Mouse (Mus musculus): Measurements from ENCODE around the gene Rbm25. TPM values are rescaled to one million over a fixed set of nuclear protein-coding genes. Genes with fewer than 3 reads are reported as not detected.
A peak's percentile ranks its signal among the peaks of the same experiment; 100 is the strongest.

Gene Rbm25
- polyA plus RNA-seq, 1 experiment from 2014 or later: 305 TPM

DNA sequence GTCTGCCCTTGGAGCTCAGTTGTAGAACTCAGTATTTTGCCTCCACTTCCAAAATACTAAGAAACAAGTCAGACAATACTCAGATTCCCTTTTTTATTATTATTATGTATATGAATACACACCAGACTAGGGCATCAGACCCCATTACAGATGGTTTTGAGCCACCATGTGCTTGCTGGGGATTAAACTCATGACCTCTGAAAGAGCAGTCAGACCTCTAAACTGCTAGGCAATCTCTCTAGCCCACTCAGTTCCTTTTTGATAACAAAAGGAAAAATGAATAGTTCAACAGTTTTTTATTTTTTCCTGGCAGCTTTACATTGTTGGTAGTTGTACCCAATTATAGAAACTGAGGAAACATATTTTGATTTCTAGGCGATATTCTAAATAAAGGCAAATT lies 54.4 kb downstream of the Rbm25 start:
- Histone ChIP-seq H3K27me3 (no peaks in the 10 kb centered on the region), H3K9ac (no peak overlapping the region), H3K4me3 (no peak overlapping the region), H3K27ac (no peak overlapping the region), H3K9me3 (no peaks in the 10 kb centered on the region), H3K4me2 (replicated peaks) (no peak overlapping the region), H3K4me1 (peaks cover 11% of the 10 kb centered on the region), H3K36me3 (peaks cover 18% of the 10 kb centered on the region)
- WGBS: 92% methylated on average over 1 of the region's 1 CpGs
- no peak for ATAC-seq (ENCODE audit: insufficient number of reproducible peaks, insufficient read depth, low FRiP score, low TSS enrichment)

DNA sequence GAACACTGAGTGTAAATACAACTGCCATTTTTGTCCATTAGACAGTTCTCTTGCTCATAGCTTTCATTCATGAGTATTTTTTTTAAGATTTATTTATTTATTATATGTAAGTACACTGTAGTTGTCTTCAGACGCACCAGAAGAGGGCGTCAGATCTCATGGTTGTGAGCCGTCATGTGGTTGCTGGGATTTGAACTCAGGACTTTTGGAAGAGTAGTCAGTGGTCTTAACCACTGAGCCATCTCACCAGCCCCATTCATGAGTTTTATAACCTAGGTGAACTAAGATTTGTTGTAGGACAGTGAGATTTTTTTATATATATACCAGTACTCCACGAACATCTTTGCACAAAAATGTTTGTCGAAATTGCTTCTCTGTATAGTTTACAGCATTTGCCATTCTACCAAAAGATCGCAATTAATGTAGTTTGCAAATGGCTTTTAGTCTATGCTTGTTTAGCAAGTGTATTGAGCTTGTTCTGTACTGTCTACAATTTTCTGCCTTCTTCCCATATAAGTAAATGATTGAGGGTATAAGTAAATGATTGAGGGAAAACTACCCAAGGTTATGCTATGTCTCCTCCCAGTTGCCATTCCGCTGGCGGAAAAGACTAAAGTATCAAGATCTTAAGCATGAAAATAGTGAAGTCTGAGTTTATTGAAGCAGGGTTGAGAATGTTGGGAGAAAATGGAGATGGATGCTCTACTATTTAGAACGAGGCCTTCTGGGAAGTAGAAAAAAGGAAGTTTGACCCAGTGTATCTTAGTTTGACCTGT lies 55.7 kb downstream of the Rbm25 start:
- no peak overlapping the region for H3K9ac ChIP-seq
- H3K9me3 ChIP-seq: no peaks in the 10 kb centered on the region
- peaks cover 10% of the 10 kb centered on the region for H3K36me3 ChIP-seq
- H3K27ac ChIP-seq: no peak overlapping the region
- ATAC-seq (ENCODE audit: insufficient number of reproducible peaks, insufficient read depth, low FRiP score, low TSS enrichment): no peak
- no peak overlapping the region for H3K4me2 ChIP-seq (replicated peaks)
- H3K4me3 ChIP-seq: no peak overlapping the region
- 88% methylated on average over 9 of the region's 9 CpGs for WGBS
- no peaks in the 10 kb centered on the region for H3K27me3 ChIP-seq
- peaks cover 11% of the 10 kb centered on the region for H3K4me1 ChIP-seq

GRCm38 (mm10) chr12:83687934-83688315 lies 56.9 kb downstream of the Rbm25 start, which contains the start of gene Psen1:
TSS of gene Psen1 (plus strand) at chr12:83688152.
- no peaks in the 10 kb centered on the region for H3K27me3 ChIP-seq
- H3K9me3 ChIP-seq: no peaks in the 10 kb centered on the region
- peak within 1 kb of the TSS; percentile 70 for H3K4me3 ChIP-seq
- peak within 1 kb of the TSS; percentile 88 for H3K27ac ChIP-seq
- 0 out of 2 replicates have a peak, but pooled peaks cover 10% of the 10 kb centered on the region for H3K36me3 ChIP-seq
- peak; percentile 98 for ATAC-seq (ENCODE audit: insufficient number of reproducible peaks, insufficient read depth, low FRiP score, low TSS enrichment)
- peak within 1 kb of the TSS; percentile 77 for H3K4me2 ChIP-seq (replicated peaks)
- H3K9ac ChIP-seq: peak within 1 kb of the TSS; percentile 74
- WGBS: under 1% methylated on average over 38 of the region's 38 CpGs
- H3K4me1 ChIP-seq: peaks cover 11% of the 10 kb centered on the region

DNA sequence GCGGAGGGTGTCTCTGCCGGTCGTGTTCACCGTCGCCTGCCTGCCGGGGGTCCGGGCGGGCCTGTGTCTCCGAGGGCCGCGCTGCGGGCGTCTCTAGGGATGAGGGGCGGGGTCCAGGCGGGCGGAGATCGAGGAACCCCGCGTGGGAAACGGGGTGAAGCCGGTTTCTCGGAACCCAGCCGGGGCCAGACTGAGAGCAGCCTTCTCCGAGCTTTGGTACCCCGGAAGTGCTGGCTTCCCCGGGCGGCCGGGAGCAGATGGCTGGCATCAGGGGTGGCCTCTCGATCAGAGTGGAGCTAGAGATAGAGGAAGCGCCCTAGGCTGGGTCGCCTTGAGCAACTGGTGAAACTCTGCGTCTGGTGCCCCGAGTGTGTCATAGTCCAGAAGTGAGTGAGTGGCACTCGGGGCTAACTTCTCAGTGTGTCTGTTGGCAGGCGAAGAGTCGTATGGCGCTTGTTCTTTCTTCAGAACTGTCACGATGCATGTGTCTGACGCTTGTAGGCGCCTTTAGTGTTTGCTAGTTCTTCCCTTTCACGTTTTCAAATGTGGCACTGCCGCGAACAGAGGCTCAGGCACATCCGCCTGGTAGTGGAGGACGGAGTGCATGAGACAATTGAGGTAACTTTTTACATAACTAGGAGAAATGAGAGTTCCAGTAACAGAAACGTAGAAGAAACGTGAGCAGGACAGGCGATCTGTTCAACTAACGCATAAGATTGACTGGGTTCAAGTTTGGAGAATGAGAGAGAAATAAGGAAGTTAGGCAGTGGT lies 57.5 kb downstream of the Rbm25 start:
- Histone ChIP-seq H3K4me1 (peaks cover 11% of the 10 kb centered on the region), H3K9ac (peak overlapping the region; percentile 74), H3K4me2 (replicated peaks) (peak overlapping the region; percentile 77), H3K27me3 (no peaks in the 10 kb centered on the region), H3K4me3 (peak overlapping the region; percentile 70), H3K9me3 (no peaks in the 10 kb centered on the region), H3K36me3 (0 out of 2 replicates have a peak, but pooled peaks cover 9% of the 10 kb centered on the region), H3K27ac (peak overlapping the region; percentile 88)
- under 1% methylated on average over 49 of the region's 49 CpGs for WGBS
- ATAC-seq (ENCODE audit: insufficient number of reproducible peaks, insufficient read depth, low FRiP score, low TSS enrichment): peak; percentile 54

DNA sequence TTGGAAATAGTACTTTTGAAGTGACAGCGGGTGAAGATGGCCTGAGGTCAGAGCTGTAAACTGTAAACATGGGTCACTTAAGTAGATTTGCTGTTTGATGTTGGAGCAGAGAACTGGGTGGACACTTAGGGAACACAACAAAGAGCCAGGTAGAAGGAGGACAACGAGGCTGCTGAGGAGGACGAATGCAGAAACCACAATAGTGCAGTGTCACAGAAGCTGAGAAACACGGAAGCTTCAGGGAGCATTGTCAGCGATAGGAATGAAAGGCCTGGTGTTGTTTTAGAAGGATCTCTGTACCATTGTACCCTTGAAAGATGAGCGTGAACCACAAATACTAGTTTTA lies 58.0 kb downstream of the Rbm25 start:
- peak overlapping the region; percentile 77 for H3K4me2 ChIP-seq (replicated peaks)
- no peaks in the 10 kb centered on the region for H3K27me3 ChIP-seq
- no peak for ATAC-seq (ENCODE audit: insufficient number of reproducible peaks, insufficient read depth, low FRiP score, low TSS enrichment)
- H3K4me3 ChIP-seq: peak overlapping the region; percentile 70
- 0 out of 2 replicates have a peak, but pooled peaks cover 6% of the 10 kb centered on the region for H3K36me3 ChIP-seq
- H3K4me1 ChIP-seq: peaks cover 11% of the 10 kb centered on the region
- peak overlapping the region; percentile 74 for H3K9ac ChIP-seq
- H3K9me3 ChIP-seq: no peaks in the 10 kb centered on the region
- H3K27ac ChIP-seq: no peak overlapping the region; the same call in 1 of the 2 replicates
- 29% methylated on average over 6 of the region's 6 CpGs for WGBS

DNA sequence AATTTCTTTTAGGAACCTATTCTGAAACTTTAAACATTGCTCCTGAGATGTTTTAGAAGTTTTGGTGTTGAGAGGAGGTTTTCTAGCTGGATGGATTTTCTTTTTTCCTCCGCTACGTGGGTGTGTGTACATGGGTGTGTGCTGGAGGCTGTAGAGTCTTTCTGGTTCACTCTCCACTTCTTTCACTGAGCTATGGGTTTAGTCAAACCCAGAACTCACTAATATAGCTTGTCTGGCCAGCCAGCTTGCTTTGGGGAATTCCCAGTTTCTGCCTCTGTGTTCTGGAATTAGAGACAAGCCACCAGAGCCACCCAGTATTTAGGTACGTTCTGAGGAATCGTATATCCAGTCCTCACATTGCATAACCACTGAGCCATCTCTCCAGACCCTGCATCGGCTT lies 63.0 kb downstream of the Rbm25 start:
- 90% methylated on average over 5 of the region's 5 CpGs for WGBS
- ATAC-seq (ENCODE audit: insufficient number of reproducible peaks, insufficient read depth, low FRiP score, low TSS enrichment): no peak
- Histone ChIP-seq H3K4me3 (no peak overlapping the region), H3K9ac (no peak overlapping the region), H3K27me3 (no peaks in the 10 kb centered on the region), H3K4me2 (replicated peaks) (no peak overlapping the region), H3K36me3 (0 out of 2 replicates have a peak, but pooled peaks cover 6% of the 10 kb centered on the region), H3K27ac (no peak overlapping the region), H3K4me1 (peaks cover 10% of the 10 kb centered on the region), H3K9me3 (no peaks in the 10 kb centered on the region)

DNA sequence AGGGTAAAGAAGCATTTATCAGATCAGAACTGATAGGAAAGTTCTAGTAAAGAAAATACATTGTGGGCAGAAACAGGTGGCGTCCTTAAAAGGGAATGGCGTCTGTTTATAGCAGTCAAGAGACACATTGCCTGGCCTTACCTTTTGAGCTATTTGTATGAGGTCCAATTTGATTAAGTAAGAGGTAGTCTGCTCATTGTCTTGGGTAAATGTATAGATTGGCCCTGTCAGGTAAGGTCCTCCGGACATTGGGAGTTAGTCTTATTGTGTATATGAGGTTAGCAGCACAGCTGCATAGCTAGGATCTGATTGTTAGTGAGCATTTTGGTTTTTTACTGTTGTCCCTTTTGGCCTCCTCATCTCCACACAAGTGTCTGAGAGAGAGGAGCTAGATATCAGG lies 63.6 kb downstream of the Rbm25 start:
- Histone ChIP-seq H3K4me1 (peaks cover 3% of the 10 kb centered on the region; the same call in 1 of the 2 replicates), H3K27me3 (no peaks in the 10 kb centered on the region), H3K4me2 (replicated peaks) (no peak overlapping the region), H3K36me3 (0 out of 2 replicates have a peak, but pooled peaks cover 6% of the 10 kb centered on the region), H3K27ac (no peak overlapping the region), H3K9ac (no peak overlapping the region), H3K9me3 (no peaks in the 10 kb centered on the region), H3K4me3 (no peak overlapping the region)
- no peak for ATAC-seq (ENCODE audit: insufficient number of reproducible peaks, insufficient read depth, low FRiP score, low TSS enrichment)
- WGBS: 90% methylated on average over 3 of the region's 3 CpGs

DNA sequence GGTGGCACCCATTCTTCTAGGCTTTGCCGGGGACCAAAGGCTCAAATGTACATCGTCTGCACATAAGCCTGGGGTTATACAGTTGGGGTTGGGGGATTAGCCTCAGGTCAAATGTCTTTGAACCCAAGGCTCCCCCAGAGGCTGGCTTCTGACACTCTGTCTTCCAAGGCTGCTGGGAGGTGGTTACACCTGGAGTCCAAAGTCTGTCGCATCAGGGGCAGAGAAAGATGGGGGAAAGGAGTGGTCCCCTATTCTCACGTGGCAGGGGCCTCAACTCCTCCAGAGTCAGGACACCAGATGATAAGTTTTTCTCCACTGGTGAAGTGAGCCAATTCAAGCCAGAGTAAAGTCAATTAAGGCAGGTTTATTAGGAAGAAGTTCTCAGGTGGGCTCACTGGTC lies 67.6 kb downstream of the Rbm25 start:
- Histone ChIP-seq H3K36me3 (peaks cover 16% of the 10 kb centered on the region), H3K27me3 (no peaks in the 10 kb centered on the region)
- WGBS: 81% methylated on average over 4 of the region's 4 CpGs

DNA sequence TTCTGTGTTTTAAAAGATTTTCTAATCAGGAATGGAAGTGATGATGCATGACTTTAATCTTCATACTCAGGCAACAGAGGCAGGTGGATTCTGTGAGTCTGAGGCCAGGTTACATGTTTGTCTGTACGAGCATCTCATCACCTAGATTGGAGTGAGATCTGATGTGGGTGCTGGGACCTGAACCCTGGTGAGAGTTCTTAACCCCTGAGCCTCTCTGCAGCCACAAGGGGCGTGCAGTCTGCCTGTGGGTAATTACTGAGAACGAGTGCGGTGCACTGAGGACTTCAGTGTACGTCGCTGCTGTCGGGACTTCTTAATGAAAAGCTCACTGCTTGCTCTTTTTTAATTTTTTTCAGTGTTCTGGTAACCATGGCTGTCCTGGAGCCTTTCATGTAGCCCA lies 70.6 kb downstream of the Rbm25 start:
- no peaks in the 10 kb centered on the region for H3K4me1 ChIP-seq
- H3K4me3 ChIP-seq: no peak overlapping the region
- H3K9me3 ChIP-seq: no peaks in the 10 kb centered on the region
- H3K27me3 ChIP-seq: no peaks in the 10 kb centered on the region
- H3K36me3 ChIP-seq: peaks cover 23% of the 10 kb centered on the region
- WGBS: 86% methylated on average over 7 of the region's 7 CpGs
- H3K9ac ChIP-seq: no peak overlapping the region
- no peak overlapping the region for H3K27ac ChIP-seq
- no peak for ATAC-seq (ENCODE audit: insufficient number of reproducible peaks, insufficient read depth, low FRiP score, low TSS enrichment)
- H3K4me2 ChIP-seq (replicated peaks): no peak overlapping the region

More for the DNA sequence above, 67.6 kb downstream of the Rbm25 start:
- H3K9me3 ChIP-seq: no peaks in the 10 kb centered on the region
- ATAC-seq (ENCODE audit: insufficient number of reproducible peaks, insufficient read depth, low FRiP score, low TSS enrichment): no peak
- H3K27ac ChIP-seq: no peak overlapping the region
- H3K9ac ChIP-seq: no peak overlapping the region
- no peak overlapping the region for H3K4me3 ChIP-seq
- no peaks in the 10 kb centered on the region for H3K4me1 ChIP-seq
- no peak overlapping the region for H3K4me2 ChIP-seq (replicated peaks)

DNA sequence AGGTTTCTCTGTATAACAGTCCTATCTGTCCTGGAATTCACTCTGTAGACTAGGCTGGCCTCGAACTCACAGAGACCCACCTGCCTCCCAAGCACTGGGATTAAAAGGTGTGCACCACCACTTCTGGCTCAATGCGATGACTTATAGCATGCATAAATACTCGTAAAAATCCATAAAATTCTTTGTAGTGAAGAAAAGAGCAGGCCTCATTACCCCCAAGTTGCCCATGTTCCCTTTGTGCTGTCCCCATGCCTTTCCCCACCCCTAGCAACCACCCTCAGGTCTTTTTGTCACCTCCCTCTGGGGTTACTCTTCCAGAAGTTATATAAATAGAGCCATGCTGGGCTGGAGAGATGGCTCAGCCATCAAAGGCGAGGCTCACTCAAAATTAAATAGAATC lies 71.8 kb downstream of the Rbm25 start:
- H3K9ac ChIP-seq: no peak overlapping the region
- H3K27me3 ChIP-seq: no peaks in the 10 kb centered on the region
- peaks cover 23% of the 10 kb centered on the region for H3K36me3 ChIP-seq
- ATAC-seq (ENCODE audit: insufficient number of reproducible peaks, insufficient read depth, low FRiP score, low TSS enrichment): no peak
- no peak overlapping the region for H3K4me3 ChIP-seq
- no peaks in the 10 kb centered on the region for H3K4me1 ChIP-seq
- H3K9me3 ChIP-seq: no peaks in the 10 kb centered on the region
- 84% methylated on average over 4 of the region's 4 CpGs for WGBS
- H3K4me2 ChIP-seq (replicated peaks): no peak overlapping the region
- H3K27ac ChIP-seq: no peak overlapping the region

DNA sequence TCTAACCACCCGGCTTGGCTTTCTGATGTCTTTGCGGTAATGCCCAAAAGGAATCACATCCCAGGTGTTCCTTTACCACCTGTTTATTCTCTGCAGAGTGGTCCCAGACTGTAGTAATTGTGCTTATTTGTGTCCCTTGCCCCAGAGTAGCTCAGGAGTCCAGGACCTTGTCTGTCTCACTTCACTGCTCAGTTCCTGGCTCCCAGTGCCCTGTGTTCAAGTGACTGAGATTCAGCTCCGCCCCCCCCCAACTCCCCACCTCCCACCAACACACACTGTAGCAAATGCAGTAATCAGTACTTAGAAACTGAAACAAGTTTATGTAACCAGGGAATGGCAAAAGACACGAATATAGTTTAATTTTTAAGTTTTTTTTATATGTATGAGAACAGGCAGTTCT lies 75.9 kb downstream of the Rbm25 start:
- 89% methylated on average over 4 of the region's 4 CpGs for WGBS
- no peak overlapping the region for H3K27ac ChIP-seq
- ATAC-seq (ENCODE audit: insufficient number of reproducible peaks, insufficient read depth, low FRiP score, low TSS enrichment): no peak
- no peak overlapping the region for H3K9ac ChIP-seq
- no peaks in the 10 kb centered on the region for H3K27me3 ChIP-seq
- no peak overlapping the region for H3K4me2 ChIP-seq (replicated peaks)
- H3K4me3 ChIP-seq: no peak overlapping the region
- no peaks in the 10 kb centered on the region for H3K9me3 ChIP-seq
- peaks cover 13% of the 10 kb centered on the region; the same call in 1 of the 2 replicates for H3K36me3 ChIP-seq
- no peaks in the 10 kb centered on the region for H3K4me1 ChIP-seq

Measured in embryonic facial prominence, embryonic 12.5 days (tissue).